Mouse (Mus musculus): Measurements from ENCODE around the gene Tbc1d9b.
"Not testable (repeated sequence)": the region's sequence is repeated elsewhere in the genome, so short reads cannot be mapped to it uniquely, and the experiment has no call there.

Tbc1d9b gene

DNA sequence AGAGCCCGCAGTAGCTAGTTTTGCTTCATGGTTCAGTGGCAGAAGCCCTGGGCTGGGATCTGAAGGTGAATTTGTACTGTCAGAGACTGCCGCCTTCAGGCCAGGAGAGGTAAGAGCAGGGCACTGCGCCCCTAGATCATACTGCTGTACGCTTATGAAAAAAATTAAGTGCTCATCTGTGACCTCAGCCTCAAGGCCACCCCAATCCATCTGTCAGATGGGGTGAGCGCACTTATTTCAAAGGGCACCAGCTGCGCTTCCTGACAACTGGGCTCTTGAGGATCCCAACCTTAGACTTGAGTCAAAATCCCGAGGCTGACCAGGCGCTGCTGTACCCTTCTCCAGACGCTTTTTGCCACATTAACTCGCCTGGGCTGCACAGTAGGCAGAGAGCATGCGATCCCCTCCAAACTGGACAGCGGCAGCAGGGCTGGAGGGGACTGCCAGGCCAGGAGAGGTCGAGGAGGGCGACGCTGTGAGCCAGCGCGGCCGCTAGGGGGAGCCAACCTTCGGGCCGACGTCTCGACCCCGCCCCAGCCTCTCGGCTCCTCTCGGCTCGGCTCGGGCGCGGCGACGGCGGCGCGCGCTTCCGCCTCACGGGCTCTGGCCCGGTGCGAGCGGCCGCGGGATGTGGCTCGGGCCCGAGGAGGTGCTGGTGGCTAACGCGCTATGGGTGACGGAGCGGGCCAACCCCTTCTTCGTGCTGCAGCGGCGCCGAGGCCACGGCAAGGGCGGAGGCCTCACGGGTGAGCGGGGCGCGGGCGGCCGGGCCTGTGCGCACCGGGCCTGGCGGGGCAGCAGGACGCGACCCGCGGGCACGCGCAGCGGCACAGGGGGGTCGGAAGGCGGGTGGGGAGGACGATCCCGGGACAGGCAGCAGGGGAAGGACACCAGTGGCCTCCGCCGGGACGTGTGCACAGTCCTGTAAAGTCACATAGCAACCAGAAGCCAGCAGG lies at the start of gene Tbc1d9b:
Gene Tbc1d9b (plus strand): TSS at position 586 of the 956 bp plus-strand sequence.
- DNase-seq (ENCODE audit: low spot score), result peak; percentile 77

DNA sequence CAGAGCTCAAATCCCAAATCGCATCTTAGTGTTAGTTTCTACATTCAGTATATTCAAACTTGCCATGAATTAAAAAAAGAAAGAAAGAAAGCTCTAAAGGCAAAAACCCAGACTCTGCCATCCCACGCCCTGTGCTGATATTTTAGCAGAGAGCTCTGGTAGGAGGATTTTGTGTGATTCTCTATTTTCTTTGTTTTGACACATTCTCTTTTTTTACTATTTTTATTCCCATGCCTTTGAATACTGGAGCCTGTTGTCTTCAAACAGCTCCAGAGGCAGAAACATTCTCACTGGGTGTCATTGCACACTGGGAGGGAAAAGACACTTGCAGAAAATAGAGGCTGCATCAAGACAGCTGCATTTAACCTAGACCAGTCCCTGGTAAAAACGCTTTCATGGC lies 45.0 kb upstream of the Tbc1d9b start:
- DNase-seq (ENCODE audit: low spot score), result no peak

DNA sequence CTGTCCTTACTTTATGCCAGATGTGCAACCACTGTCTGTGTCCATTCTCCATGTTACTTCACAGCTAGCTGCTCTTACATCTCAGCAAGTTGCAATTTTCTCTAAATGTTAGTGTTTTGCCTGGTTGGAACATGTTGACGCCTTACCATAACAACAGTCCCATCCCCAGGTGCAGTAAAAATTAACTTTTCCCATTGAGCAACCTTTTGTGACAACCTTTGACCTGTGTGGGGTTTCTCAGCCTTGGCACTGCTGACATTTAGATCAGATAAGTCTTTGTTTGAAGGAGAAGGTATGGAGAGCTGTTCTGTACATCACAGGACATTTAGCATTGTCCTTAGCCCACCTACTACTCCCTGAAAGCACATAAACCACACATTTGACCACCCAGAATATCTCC lies 41.4 kb upstream of the Tbc1d9b start:
- DNase-seq (ENCODE audit: low spot score), result no peak

DNA sequence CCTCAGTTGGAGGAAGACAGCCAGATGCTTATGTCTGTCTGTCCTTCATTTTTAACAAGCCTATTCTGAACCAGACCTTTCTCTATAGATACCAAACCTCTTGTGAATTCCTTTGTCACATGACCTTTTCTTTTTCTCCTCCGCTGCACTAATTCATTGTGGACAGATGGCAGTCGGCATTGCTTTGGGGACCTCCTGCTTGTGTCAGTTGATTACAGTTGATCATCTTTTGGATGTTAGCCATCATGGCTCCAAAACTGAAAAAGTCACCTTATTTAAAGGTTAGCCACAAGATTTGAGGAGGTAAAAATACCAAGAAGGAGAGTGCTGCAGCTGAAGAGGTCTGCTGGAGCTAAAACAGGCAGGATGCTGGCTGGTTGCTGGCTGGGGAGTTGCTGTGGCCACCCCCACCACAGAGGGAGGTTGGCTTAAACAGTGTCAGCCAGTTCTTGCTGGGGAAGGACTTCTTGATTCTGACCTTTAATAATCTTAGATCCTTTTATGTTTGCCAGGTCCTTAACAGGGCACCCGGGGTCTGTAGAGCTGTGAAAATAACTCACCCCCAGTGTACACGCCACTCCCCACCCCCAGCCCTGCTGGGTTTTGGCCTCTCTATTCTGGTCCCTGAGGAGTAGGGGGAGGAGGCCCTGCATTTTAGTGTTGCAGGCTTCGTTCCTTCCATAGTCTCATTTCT lies 40.1 kb upstream of the Tbc1d9b start:
- no peak for DNase-seq (ENCODE audit: low spot score)

DNA sequence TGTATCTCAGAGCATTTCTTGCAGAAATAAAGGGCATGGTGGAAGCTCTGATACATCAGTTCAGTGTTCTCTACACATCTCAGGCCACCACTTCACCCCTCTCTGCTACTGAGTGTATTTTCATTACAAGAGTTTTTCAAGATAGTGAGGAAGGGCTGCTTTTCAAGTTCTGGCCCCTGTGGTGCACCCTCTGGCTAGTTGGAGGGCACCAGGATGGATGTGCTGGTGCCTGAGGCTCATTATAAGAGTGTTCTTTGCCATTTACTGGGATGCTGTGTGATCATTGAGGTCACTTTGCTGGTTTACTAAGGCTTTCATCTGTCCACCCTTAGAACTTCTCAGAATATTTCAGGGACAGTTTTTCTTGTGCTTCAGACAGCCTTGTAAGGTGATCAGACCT lies 39.5 kb upstream of the Tbc1d9b start:
- DNase-seq (ENCODE audit: low spot score), result no peak

DNA sequence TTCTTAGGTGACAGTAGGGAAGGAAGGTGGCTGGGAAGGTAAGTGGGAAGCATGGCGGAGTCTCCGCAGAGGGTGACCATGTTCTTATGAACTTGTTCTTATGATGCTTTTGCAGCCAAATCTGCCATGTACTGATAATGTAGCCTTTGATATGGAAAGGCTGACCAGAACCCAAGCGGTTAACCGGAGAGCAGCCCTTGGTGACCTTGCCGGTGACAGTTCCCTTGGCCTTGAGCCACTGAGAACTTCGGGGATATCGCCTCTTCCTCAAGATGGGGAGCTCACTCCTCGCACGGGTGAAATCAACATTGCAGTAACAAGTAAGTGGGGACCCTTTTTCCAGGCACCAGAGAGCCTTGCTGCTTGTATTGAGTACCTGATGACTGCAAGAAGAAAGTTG lies 35.5 kb upstream of the Tbc1d9b start:
- DNase-seq (ENCODE audit: low spot score), result no peak

DNA sequence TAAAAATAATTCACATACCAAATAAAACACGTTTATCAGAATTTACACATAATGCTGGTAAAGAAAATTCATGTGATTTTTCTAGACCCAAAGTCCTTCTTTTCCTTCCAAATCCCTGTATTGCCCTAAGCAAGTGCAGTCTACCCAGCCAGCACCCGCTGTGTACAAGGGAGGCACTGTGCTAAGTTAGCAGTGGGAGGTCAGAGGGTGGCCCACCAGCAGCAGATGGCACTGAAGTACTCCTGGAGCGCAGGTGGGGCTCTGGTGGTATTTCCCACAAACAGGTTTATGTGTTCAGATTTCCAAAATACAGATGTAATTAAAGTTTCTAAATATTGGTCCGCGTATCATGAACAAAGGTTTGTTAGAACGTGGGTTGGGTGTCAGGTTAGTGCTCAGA lies 34.1 kb upstream of the Tbc1d9b start:
- DNase-seq (ENCODE audit: low spot score), result no peak

DNA sequence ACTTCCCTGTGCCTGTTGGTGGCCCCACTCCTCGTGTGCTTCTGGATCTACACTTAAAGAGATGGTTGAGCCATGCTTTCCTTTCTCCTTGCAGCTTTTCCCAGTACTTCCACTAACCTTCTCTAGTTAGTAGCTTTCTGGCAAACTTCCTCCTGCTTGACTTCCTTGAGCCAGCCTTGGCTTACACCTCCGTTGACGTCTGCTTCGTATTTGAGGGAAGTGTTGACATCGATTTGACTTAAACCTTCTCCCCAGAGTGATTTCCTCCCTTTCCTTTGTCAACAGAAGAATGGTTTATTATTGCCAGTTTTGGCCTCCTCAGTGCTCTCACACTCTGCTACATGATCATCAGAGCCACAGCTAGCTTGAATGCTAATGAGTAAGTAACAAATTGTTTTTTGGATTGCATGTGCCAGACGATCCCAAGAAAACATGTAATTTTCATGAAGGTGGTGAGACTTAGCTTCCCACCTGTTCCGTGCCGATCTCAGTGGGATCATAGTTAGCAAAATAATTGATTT lies 32.2 kb upstream of the Tbc1d9b start:
- no peak for DNase-seq (ENCODE audit: low spot score)

DNA sequence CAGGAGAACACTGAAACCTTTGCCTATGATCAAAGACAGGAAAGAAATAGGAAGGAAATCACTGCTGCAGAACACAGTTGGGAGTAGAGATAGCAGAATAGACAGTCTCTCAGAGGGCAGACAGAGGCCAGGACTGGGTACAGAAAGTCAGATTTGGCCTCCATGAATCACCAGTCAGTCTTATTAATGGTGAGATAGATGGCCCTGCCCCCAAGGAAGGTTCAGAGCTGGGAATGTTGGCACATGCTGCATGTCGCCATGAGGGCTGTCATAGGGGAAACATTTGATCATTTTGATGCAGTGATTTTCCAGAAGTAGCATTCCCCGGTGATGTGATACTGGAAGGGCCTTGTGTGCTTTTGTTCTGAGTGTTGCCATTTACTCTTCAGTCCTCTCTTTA lies 31.5 kb upstream of the Tbc1d9b start:
- DNase-seq (ENCODE audit: low spot score), result no peak

DNA sequence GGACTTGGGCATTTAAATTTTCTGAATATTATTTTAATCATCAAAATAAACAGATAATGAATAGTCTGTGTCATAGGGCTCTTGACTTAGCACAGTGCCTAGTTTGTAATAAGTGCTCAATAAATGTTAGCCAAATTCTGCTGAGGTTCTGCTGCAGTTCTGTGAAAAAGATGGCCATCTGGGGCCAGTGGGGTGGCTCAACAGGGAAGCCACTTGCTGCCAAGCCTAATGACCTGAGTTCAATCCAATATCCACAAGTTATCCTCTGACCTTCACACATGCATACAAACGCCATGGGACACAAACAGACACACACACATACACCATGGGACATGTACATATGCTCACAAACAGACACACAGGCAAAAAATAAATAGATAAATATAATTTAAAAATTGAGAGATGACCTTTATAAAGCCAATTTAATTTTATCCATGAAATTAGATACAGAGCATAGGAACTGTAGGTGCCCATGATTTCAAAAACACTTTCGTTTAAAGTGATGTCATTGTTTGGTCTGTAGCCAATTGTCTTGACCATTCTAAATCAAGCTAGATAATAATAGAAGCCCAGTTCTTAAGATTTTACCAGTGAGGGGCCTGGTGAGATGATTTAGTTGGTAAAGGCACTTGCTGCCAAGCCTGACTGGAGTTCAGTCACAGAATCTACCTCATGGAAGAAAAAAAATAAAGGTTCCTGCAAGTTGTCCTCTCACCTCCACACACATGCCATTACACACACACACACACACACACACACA lies 30.5 kb upstream of the Tbc1d9b start:
- DNase-seq (ENCODE audit: low spot score), result no peak

DNA sequence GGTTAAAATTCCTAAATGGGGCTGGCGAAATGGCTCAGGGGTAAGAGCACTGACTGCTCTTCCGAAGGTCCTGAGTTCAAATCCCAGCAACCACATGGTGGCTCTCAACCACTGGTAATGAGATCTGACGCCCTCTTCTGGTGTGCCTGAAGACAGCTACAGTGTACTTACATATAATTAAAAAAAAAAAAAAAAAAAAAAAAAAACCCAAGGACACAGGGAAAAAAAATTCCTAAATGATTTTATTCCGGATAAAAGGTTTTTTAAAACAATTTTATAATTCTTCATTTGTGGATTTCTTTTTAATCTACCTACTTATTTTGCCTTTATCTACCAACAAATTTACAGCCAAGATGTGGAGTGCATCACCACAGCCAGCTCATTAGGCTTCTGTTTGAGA lies 29.2 kb upstream of the Tbc1d9b start:
- DNase-seq (ENCODE audit: low spot score), result not testable (repeated sequence)

DNA sequence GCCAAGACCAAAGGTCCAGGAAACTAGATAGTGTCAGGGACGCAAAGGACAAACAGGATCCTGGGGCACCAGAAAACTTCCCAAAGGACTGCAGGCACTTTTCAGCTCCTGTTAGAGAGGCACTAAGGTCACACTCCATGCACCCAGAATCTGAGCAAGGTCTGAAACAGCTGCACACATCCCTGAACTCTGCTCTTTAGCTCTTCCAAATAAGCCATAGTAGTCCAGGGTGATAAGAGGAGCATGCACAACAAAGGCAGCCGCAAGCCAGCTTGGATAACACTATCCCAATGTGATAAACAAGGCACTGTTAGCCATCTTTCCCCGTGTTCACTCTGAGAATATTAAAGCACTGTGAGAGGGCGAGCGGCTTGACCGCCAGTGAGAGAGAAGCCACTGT lies 27.2 kb upstream of the Tbc1d9b start:
- peak; percentile 47 for DNase-seq (ENCODE audit: low spot score)

DNA sequence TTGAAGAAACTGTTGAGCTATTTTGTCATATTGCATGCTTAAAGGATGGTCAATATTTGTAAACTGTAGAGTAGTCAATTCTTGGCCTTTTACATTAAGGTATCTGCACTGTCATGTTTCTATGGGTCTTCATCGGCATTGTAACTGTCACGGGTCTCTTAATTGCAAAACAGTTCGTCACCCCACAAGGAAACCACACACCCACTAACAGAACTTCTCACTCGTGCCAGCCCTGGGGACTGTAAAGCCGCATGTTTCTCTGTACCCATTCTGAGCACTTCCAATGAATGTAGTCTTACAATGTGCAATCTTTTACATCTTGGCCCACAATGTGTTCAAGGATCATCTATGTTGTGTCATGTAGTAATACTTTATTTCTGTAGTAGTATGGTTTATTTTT lies 26.0 kb upstream of the Tbc1d9b start:
- no peak for DNase-seq (ENCODE audit: low spot score)

DNA sequence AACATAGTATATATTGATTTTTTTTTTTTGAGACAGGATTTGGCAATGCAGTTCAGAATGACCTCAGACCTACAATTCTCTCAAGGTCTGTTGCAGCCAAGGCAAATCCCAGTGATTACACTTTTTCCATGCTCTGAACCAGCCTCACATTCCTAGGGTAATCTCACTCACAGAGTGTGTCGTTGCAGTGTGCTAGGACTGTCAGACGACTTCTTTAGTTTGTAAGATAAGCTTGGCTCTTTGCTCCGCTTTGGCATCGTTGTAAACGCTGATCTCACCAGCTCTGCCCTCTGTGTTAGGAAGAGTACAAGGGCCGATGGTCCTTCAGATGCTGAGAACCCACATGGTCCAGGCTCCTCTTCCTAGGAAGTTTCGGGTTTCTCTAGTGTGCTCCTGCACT lies 25.2 kb upstream of the Tbc1d9b start:
- no peak for DNase-seq (ENCODE audit: low spot score)

DNA sequence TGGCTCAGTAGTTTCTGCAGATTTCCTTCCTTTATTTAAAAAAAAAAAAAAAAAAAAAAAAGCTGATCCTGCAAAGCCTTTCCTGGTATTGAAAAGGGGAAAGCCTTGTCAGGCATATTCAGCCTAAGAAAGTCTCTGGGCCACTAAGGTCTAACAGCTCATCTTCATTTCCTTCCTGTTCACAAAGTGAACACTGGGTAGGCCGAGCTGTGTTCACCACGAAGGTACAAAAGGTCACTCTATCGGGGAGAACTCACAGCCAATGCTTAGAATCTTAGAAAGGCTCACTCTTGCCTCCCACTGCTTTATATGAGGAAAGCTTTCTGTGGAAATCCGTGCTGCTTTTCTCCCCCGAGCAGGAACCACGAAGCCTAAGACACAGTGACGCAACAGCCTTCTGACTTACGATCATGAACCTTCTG lies 22.4 kb upstream of the Tbc1d9b start:
- no peak for DNase-seq (ENCODE audit: low spot score)

DNA sequence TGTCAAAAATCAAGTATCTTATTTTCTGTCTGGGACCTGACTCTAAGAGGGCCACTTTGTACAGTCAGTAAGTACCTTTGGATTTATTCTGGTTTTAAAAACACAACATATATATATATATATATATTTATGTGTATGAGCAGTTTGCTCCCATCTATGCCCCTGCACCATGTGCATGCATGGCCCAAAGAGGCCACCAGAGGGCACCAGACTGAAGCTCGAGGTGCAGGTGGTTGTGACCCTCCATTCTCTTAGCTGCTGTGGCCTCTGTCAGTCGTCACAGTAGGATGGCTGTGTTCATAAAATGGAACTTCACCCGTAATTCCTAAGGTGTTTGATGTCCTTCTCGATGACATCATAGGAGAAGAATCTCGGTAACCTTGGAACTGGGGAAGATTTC lies 16.9 kb upstream of the Tbc1d9b start:
- DNase-seq (ENCODE audit: low spot score), result no peak

DNA sequence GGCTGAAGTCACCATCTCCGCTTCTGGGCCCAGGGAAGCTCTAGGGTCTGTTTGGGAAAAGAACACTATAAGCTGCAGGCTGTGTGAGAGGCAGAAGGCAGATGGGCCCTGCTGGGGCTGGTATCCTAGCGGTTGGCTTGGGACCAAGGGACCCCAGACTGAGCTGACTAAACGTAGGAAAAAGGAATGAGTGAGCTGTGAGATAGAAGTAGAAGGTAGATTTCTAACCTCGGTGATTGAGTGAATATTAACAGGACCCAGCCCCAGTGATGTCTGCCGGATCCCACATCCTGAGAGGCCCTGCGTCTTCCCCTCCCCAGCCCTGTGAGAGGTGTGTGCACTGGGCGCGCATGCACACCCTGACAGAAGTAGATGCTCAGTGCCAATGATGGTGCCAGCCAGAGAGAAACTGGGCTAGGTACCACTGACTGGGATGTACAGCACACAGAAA lies 8.5 kb upstream of the Tbc1d9b start:
- DNase-seq (ENCODE audit: low spot score), result no peak

DNA sequence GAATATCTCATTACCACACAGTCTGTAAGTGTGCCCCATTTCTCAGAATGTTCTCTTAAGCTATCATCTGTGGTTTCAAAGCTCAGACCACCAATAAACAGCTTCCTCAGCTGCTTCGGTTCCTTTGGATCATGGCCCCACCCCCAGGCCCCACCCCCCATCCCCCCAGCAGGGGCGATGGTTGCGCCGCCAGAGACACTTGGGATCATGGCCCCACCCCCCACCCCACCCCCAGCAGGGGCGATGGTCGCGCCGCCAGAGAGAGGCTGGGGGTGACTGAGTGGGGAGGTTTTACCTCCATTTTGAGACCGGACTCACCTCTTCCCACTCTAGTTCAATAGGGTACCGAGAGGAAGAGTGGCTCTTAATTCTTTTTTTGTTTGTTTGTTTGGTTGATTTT lies 3.4 kb upstream of the Tbc1d9b start:
- DNase-seq (ENCODE audit: low spot score), result no peak

DNA sequence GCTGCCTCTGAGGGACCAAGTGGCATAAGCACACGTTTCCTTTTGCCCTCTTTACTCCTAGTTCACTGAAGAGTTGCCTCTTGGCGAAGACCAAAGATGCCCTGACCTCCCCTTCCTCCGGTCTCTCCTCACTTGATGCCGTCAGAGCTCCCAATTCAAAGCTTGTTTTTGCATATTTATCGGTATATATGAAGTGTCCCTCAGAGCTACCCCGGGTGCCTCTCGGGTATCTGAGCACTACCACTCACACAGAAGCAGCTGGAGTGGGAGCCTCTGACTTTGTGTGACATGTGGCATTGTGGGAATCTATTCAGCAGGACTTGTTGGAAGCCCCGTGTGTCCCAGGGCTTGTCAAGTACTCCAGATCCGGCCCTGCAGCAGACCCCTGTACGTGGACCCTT lies 605 bp downstream of the Tbc1d9b start:
- DNase-seq (ENCODE audit: low spot score), result no peak

DNA sequence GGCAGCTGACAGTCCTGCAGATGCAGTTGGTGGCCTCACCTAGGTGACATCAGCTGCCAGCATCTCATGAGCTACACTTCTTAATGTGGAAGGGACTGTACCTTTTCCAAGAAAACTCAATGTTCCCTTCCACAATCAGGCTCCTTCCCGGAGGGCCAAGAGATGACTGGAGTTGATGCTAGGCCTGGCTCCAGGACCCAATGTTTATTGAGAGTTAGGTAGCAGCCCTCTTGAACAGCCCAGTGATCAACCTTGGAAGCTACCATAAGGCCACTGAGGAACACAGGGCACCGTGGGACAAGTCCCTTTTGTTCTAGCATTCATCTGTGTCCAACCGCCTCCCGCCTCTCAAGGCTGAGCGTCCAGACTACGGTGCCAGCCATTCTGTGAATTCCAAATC lies 1.1 kb downstream of the Tbc1d9b start:
- DNase-seq (ENCODE audit: low spot score), result no peak

DNA sequence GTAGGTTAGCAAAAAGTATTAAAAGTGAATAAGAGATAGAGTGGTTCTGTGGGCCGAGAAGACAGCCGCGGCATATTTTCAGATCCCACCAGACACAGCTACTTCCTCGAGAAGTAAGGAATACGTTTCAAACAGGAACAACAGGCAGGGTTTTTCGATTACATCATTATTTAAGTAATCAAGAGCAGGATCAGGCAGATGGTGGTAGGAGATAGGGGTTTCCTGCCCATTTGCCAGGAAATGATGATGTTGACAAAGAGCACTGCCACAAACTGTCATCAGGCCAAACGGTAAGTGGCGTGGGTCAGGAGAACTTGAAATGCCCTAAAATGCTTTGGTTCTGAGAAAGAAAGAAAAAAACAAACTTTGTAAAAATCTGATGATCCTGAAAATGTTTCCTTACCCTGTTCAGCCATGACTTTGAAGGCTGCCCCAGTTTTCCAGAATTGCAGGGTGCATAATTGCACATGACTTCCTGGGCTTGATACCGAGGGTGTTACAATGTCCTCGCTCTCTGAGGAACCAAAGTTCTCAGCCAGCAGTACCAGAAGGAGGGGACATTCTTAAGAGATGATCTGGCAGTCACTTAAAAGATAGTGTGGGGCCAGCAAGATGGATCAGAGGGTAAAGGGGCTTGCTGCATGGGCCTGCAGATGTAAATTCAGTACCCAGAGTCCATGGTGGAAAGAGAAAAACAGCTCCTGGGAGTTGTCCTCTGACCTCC lies 3.1 kb downstream of the Tbc1d9b start:
- no peak for DNase-seq (ENCODE audit: low spot score)

All from ovary, adult 18-20 months (tissue).